Mouse (Mus musculus) kidney, embryonic 14.5 days (tissue): ENCODE results near the gene Pabpc1l. TPM values are rescaled to one million over a fixed set of nuclear protein-coding genes. Genes with fewer than 3 reads are reported as not detected.
A peak's percentile ranks its signal among the peaks of the same experiment; 100 is the strongest.

Experiments used
- ATAC-seq: fragments of 200-750 bp; cut with Nextera tagmentation; 2 replicates; pipeline ENCODE4 v1.8.0; 2017; ENCODE audit warnings: moderate number of reproducible peaks, mild to moderate bottlenecking, moderate TSS enrichment, moderate library complexity; ENCODE audit not compliant: low FRiP score, low TSS enrichment
- H3K27ac ChIP-seq: fragments of 300-500 bp; sonication (generic); 2 replicates; pipeline ENCODE4 v1.5.1; 2014; ENCODE audit warnings: low read depth, mild to moderate bottlenecking, low read length, moderate library complexity, mixed read lengths
- H3K27me3 ChIP-seq: fragments of 300-500 bp; sonication (generic); 2 replicates; pipeline ENCODE4 v1.6.1; 2014; ENCODE audit warnings: mild to moderate bottlenecking, low read length; ENCODE audit not compliant: control insufficient read depth, insufficient read depth
- H3K36me3 ChIP-seq: fragments of 300-500 bp; sonication (generic); 2 replicates; pipeline ENCODE4 v1.6.1; 2014; ENCODE audit warnings: low read length, mixed read lengths; ENCODE audit not compliant: control insufficient read depth, insufficient read depth
- H3K4me1 ChIP-seq: fragments of 300-500 bp; sonication (generic); 2 replicates; pipeline ENCODE4 v1.6.1; 2014; ENCODE audit warnings: low read length, mixed read lengths; ENCODE audit not compliant: control insufficient read depth, insufficient read depth
- H3K4me2 ChIP-seq: fragments of 300-500 bp; sonication (generic); replicated peaks from 2 replicates; pipeline ENCODE4 v1.6.1; 2014; ENCODE audit warnings: low read depth, mild to moderate bottlenecking, low read length
- H3K4me3 ChIP-seq: fragments of 300-500 bp; sonication (generic); 2 replicates; pipeline ENCODE4 v1.5.1; 2014; ENCODE audit warnings: mild to moderate bottlenecking, low read length
- H3K9ac ChIP-seq: fragments of 300-500 bp; sonication (generic); 2 replicates; pipeline ENCODE4 v1.6.1; 2014; ENCODE audit warnings: low read depth, mild to moderate bottlenecking, low read length, moderate library complexity
- H3K9me3 ChIP-seq: fragments of 300-500 bp; sonication (generic); 2 replicates; pipeline ENCODE4 v1.6.1; 2016; ENCODE audit warnings: low read length; ENCODE audit not compliant: control insufficient read depth
- WGBS: fragments of 180-500 bp; shearing (Covaris S2); extraction: QIAGEN DNeasy Blood & Tissue Kit; methylation state at CpG from one replicate; pipeline ENCODE4 v1.1.7; 2014; 5-methylcytosine and 5-hydroxymethylcytosine counted together
- polyA plus RNA-seq: library from polyadenylated mRNA; unstranded; fragments of >200 nt; fragmentation: Nextera tagmentation; extraction: Ambion mirVana; gene quantifications from 2 replicates; pipeline ENCODE4 v1.2.1, GENCODE M21; 2014

The Pabpc1l gene
- polyA plus RNA-seq, 1 experiment from 2014 or later = 2.7 TPM

- Histone ChIP-seq H3K9me3 (no peaks in the 10 kb centered on the region), H3K27ac (no peak overlapping the region), H3K9ac (no peak overlapping the region), H3K4me1 (no peaks in the 10 kb centered on the region), H3K4me2 (no peak overlapping the region), H3K27me3 (no peaks in the 10 kb centered on the region), H3K36me3 (peaks cover 56% of the 10 kb centered on the region), H3K4me3 (no peak overlapping the region)
- 93% methylated on average over 3 of the region's 3 CpGs for WGBS
- ATAC-seq = no peak
These were observed 6.3 kb upstream of the Pabpc1l start for GRCm38 (mm10) chr2:164018910-164019309.

- no peak overlapping the region for H3K27ac ChIP-seq
- no peak overlapping the region for H3K4me2 ChIP-seq
- no peaks in the 10 kb centered on the region for H3K4me1 ChIP-seq
- ATAC-seq = no peak
- no peak overlapping the region for H3K4me3 ChIP-seq
- no peaks in the 10 kb centered on the region for H3K9me3 ChIP-seq
- peaks cover 46% of the 10 kb centered on the region for H3K36me3 ChIP-seq
- 81% methylated on average over 4 of the region's 4 CpGs for WGBS
- no peaks in the 10 kb centered on the region for H3K27me3 ChIP-seq
- no peak overlapping the region for H3K9ac ChIP-seq
These were observed 5.3 kb upstream of the Pabpc1l start for GRCm38 (mm10) chr2:164019943-164020342.

- H3K4me3 ChIP-seq = no peak overlapping the region
- no peak overlapping the region for H3K27ac ChIP-seq
- no peak overlapping the region for H3K9ac ChIP-seq
- peaks cover 25% of the 10 kb centered on the region for H3K36me3 ChIP-seq
- no peaks in the 10 kb centered on the region for H3K4me1 ChIP-seq
- no peaks in the 10 kb centered on the region for H3K27me3 ChIP-seq
- WGBS = 40% methylated on average over 2 of the region's 2 CpGs
- no peaks in the 10 kb centered on the region for H3K9me3 ChIP-seq
- no peak for ATAC-seq
- H3K4me2 ChIP-seq = no peak overlapping the region
These were observed 3.1 kb upstream of the Pabpc1l start for GRCm38 (mm10) chr2:164022104-164022503.

GRCm38 (mm10) chr2:164031147-164031546, 5.9 kb downstream of the Pabpc1l start:
- H3K27ac ChIP-seq = no peak overlapping the region
- no peak overlapping the region for H3K9ac ChIP-seq
- no peaks in the 10 kb centered on the region for H3K9me3 ChIP-seq
- H3K36me3 ChIP-seq = no peaks in the 10 kb centered on the region
- H3K27me3 ChIP-seq = no peaks in the 10 kb centered on the region
- no peaks in the 10 kb centered on the region for H3K4me1 ChIP-seq
- WGBS = 62% methylated on average over 10 of the region's 10 CpGs
- H3K4me2 ChIP-seq = no peak overlapping the region
- no peak for ATAC-seq
- H3K4me3 ChIP-seq = no peak overlapping the region

GRCm38 (mm10) chr2:164032973-164033372, 7.7 kb downstream of the Pabpc1l start:
- H3K36me3 ChIP-seq = no peaks in the 10 kb centered on the region
- no peak overlapping the region for H3K4me3 ChIP-seq
- H3K9ac ChIP-seq = no peak overlapping the region
- H3K4me1 ChIP-seq = no peaks in the 10 kb centered on the region
- no peaks in the 10 kb centered on the region for H3K9me3 ChIP-seq
- 97% methylated on average over 3 of the region's 3 CpGs for WGBS
- no peak overlapping the region for H3K4me2 ChIP-seq
- no peaks in the 10 kb centered on the region for H3K27me3 ChIP-seq
- ATAC-seq = no peak
- H3K27ac ChIP-seq = no peak overlapping the region

GRCm38 (mm10) chr2:164036520-164037019, 11.3 kb downstream of the Pabpc1l start:
- 51% methylated on average over 10 of the region's 10 CpGs for WGBS
- Histone ChIP-seq H3K4me1 (no peaks in the 10 kb centered on the region), H3K27ac (no peak overlapping the region), H3K9me3 (no peaks in the 10 kb centered on the region), H3K9ac (no peak overlapping the region), H3K4me3 (no peak overlapping the region), H3K4me2 (no peak overlapping the region), H3K27me3 (no peaks in the 10 kb centered on the region), H3K36me3 (no peaks in the 10 kb centered on the region)
- ATAC-seq = peak; percentile 76

GRCm38 (mm10) chr2:164038407-164039028, 13.3 kb downstream of the Pabpc1l start:
- WGBS = 86% methylated on average over 1 of the region's 1 CpGs
- Histone ChIP-seq H3K27ac (no peak overlapping the region), H3K4me1 (no peaks in the 10 kb centered on the region), H3K4me2 (no peak overlapping the region), H3K36me3 (no peaks in the 10 kb centered on the region), H3K9me3 (no peaks in the 10 kb centered on the region), H3K4me3 (no peak overlapping the region), H3K27me3 (no peaks in the 10 kb centered on the region), H3K9ac (no peak overlapping the region)
- ATAC-seq = peak; percentile 22; the same call in 1 of the 2 replicates

- Histone ChIP-seq H3K36me3 (no peaks in the 10 kb centered on the region), H3K9ac (no peak overlapping the region), H3K4me3 (no peak overlapping the region), H3K4me1 (no peaks in the 10 kb centered on the region), H3K9me3 (no peaks in the 10 kb centered on the region), H3K4me2 (no peak overlapping the region), H3K27ac (no peak overlapping the region), H3K27me3 (no peaks in the 10 kb centered on the region)
- WGBS = 83% methylated on average over 6 of the region's 6 CpGs
- ATAC-seq = no peak
These were observed 15.7 kb downstream of the Pabpc1l start for GRCm38 (mm10) chr2:164040949-164041348.

GRCm38 (mm10) chr2:164041523-164041922, 16.3 kb downstream of the Pabpc1l start:
- 82% methylated on average over 2 of the region's 2 CpGs for WGBS
- no peak for ATAC-seq
- no peak overlapping the region for H3K4me2 ChIP-seq
- H3K9ac ChIP-seq = no peak overlapping the region
- no peak overlapping the region for H3K27ac ChIP-seq
- H3K4me1 ChIP-seq = no peaks in the 10 kb centered on the region
- no peaks in the 10 kb centered on the region for H3K9me3 ChIP-seq
- no peaks in the 10 kb centered on the region for H3K27me3 ChIP-seq
- no peak overlapping the region for H3K4me3 ChIP-seq
- H3K36me3 ChIP-seq = no peaks in the 10 kb centered on the region
